Mouse (Mus musculus): ENCODE data around the gene Tma16.

Gene Tma16

DNA sequence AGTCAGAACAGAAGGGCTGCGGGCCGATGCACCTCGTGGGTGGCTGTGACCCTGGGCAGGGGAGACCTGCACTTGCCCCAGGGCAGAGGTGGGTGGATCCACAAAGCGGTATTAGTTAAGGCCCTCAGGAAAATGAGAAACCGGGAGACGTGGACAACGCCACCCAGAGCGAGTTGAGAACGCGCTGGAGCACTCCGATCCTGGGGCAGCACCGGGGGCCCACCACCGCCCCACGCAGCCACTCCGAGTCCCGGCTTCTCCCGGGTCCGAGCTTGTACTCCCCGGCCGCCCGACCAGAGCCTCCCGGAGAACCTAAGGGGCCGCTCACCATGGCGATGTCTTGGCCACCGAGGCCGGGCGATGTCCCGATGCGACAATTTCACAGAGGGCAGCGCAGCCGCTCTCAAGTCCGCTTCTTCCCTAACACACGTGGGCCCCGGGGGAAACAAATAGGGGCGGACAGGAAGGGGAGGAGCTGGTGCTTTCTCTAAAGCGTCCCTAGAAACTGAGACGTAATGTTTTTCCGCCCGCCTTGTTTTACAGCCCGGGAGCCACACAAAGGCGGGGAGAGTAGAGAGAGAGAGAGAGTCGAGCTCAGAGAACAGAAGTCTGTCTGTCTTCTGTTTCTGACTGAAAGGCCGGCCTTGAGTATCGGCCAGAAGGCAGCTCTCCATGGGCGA, at the start of gene Tma16:
Tma16 (minus strand) TSS at position 447 of the 680 bp plus-strand sequence.
- peak; percentile 89 to 91 for DNase-seq

DNA sequence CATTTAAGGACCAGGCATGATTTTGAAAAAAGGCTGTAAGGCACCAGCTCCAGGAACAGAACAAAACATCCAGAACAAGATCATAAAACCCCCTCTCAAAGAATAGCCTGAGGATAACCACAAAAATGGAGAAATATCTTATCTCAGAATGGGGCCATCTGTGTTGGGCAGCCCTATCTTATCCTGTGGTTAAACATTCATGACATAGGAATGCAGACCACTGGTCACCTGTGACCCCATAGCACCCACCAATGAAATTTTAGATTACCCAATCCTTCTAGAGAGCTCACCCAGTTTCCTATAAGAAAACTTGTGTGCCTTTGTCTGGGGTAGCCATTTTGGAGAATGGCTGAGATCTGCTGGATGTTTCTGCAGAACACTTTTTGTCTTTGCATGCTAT, 34.2 kb upstream of the Tma16 start:
- no peak for DNase-seq

DNA sequence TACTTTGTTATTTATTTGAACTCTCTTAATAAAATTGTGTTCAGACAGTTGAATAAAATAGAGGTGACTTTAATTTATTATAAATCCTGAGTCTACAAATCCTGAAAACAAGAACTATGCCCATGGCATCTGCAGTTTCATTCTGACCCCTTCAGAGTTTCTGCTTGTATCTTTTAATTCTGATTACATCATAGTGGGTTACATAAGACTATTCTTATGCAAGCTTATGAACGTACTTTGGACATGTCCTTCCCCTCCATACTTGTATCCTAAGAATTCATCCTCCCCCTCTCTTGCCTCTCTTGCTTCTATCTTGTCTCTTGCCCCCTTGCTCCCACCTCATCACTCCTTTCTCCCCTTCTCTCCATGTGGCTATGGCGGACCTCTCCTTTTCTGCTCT, 32.8 kb upstream of the Tma16 start:
- DNase-seq, result no peak

DNA sequence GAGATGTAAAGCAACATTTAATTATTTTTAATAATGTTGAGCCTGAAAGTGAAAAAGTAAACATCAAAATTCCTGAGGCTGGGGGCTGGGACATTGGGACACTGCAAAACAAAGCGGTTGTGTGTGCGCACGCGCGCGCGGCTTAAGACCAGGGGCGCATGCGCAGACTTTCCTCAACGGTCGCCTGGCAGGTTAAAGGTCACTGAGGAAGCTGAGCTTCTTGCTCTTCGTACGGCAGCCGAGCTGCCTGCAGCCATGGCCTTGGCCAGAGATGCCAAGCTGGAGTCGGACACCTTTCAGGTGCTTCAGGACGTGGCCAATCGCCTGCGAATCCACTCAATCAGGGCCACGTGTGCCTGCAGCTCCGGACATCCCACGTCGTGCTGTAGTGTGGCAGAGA, 25.2 kb upstream of the Tma16 start, which contains the start of gene Tktl2:
Tktl2 (plus strand) TSS at position 220 of the 400 bp plus-strand sequence.
- DNase-seq, result no peak

DNA sequence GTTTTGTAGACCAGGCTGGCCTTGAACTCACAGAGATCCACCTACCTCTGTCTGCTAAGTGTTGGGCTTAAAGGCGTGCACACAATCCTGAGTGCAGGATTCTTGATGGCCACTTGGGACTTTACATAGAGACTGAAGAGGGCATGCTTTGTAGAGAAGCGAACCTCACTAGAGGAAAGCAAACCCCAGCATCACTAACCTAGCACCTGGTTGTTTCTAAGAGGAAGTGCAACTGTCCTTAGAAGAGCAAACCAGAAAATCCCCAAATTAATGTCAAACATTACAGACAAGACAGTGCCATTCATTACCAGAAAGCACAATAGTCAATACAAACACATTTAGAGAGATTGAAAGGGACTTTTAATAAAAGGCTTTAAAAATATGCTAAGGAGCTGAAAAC, 17.1 kb upstream of the Tma16 start:
- DNase-seq, result no peak

DNA sequence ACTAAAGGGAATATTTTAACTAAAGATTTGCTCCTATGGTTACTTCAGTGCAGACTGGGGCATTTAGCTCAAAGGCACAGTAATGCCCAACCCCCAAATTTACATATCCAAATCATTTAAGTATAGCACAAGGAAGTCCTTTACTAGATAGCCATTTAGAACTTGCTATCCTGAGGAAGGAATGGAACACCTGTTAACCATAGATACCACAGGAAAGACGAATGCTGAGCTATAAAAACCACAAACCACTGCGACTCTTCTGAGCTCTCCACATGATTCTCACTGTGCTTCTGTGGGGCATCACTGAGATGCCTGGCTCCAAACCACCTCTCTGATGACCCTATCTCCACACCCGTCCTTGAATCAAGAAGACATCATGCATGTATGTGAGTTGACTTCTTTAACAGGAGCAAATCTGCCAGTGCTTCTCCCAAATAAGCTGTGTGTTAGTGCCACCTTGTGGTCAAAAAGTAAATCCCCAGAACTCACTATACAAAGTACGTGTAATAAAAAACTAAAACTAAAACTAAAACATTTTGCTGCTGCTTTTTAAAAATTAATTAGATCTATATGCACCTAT, 10.8 kb upstream of the Tma16 start:
- peak; percentile 63 to 65 for DNase-seq

DNA sequence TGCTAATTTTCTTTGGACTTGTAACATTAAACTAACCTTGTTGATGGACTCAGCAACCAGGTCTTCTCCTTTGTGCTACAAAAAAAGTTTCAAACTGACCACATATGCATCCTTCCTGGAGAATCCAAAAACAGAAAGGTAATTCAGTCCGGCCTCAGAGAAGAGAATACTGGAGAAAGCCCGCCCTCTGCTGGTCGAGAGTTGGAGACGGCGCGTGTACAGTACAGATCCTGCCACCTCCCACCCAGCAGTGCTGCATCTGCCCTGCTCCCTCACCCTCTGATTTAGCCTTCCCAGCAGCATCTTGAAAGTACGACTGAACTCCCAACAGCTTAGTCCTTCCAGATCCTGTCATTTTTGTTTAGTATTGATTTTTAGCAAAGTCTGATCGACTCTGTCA, 9.4 kb upstream of the Tma16 start:
- peak; percentile 80 for DNase-seq

DNA sequence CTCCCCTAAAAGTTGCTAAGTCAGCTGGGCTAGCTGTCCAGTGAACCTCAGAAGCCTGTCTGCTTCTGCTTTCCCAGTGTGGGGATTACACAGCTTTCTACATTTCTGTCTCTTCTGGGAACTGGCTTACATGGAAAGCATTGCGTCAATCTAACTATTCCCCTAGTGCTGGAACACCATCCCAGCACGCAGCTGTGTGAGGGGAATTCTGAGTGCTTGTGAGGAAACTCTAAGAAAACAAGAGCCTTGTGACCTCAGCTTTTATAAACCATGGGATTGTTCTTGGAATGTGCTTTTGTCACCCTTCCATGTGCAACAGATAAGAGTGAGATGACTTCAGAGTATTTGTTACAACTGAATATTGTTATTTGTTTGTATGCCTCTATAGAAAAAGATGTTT, 8.2 kb upstream of the Tma16 start:
- DNase-seq, result no peak

DNA sequence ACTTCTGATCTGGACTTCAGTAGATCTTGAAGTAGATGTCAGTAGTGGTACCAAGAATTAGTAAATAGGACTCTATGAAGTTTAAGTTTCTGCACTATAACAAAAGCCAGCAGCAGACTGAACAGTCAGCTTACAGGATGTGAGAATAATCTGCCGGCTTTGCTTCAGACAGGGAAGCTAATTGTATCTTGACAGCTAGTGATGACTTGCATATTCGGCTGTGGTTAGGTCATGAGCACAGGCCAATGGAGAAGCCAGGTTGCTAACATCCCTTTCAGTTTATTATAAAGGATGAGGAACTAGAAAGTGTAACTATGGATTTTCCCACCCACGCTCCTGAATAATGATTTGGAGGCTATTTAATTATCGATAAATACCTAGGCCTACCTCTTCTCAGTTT, 4.3 kb upstream of the Tma16 start:
- DNase-seq, result no peak

DNA sequence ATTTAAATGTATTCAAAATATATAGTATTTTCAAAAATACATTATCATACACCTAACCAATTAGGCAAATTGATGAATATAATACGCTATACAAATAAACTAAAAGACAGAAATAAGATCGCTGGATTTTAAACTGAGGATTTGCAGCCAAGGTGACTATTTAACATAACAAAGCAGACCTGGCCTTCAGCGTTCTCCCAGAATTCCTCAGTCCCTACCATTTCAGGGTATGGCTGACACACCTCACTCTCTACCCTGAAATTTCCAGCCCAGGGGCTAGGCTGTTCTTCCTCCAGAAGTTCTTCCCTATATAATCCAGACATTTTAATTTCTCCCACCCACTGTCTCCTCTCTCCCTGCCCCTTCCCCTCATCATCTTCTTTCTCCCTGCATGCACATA, 2.2 kb upstream of the Tma16 start:
- DNase-seq, result no peak

DNA sequence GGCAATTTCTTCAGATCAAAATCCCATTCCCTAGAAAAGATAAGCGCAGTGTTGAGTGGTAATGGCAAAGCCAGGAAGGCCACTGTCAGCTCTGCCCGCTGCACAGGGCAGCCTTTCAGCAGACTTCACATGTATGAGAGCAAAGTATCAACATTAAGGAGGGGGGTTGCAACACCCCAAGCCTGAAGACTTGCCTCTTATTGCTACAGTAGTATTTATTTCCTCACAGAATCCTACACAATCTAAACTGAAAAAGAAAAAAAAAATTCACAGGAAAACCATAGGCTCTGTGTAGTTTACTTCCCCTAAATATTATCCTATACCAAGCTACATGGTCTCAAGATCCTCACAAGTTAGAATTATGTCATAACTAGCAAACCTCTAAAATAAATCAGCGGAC, 9.4 kb downstream of the Tma16 start:
- DNase-seq, result no peak

DNA sequence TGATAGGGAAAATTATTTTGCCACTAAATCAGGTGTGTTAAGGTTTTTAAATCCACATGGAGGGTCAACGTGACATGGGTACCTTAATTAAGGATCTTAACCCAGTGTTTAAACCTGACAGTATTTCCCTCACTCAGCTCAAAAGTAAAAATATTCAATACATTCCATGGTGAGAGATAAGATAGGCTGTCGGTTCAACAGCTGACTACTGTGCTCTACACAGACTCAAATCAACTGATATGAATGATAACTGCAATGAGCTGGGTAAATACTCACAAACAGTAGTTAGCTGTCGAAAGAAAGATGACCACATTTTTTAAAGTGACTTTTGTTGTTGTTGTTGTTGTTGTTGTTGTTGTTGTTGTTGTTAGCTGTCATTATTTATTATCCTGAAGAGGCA, 16.5 kb downstream of the Tma16 start:
- no peak for DNase-seq

DNA sequence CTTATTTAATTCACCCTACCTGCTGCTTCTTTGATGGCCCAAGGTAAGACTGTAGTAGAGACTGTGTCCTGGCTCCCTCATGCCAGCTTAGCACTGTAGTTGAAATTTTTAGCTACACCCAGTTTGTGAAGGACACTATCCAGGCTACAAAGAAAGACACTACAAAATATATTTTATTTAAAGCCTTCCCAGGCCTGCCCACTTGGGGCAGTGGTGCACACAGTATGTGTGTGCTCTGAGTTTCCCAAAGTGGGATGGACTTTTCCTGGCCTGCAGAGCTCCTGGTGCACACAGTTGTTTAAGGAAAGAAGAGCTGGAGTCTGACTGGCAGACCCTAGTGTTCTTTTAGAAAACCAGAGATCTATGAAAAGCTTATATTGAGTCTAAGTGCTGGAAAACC, 29.3 kb downstream of the Tma16 start:
- peak in 1 of 2 experiments; percentile 17 for DNase-seq

DNA sequence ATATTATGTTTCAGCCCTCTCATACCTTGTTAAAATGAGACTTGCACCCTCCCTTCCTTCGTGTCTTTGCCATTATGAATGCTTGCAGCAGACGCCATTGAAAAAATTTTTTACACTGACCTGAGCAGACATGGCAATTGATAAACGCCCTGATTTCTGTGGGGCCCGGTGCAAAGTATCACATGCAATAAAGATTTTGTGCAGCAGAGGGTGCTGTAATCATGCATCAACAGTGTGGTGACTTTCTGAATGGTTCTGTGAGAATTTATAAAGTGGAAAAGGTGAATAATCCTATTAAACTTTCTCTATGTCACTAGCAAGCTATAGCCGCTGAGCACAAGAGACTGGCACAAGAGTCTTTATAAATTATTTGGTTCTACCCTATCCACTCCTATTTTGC, 35.6 kb downstream of the Tma16 start:
- DNase-seq, result peak; percentile 62 to 63

DNA sequence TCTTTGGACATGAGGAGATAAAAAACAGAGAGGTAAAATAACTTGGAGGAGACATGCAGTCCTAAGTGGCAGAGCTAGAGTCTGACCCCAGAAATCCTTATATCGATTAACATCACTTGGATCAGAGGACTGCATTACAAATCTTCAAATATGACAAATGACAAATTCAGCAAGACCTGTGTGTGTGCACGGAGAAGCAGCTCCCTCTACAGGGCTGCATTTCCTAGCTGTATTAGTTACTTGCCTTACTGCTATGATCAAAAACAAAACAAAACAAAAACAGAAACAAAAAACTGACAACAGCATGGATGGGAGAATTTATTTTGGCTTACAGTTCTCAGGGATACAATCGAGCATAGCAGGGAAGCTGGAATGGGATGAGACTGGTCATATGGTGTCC, 41.0 kb downstream of the Tma16 start:
- DNase-seq, result no peak

DNA sequence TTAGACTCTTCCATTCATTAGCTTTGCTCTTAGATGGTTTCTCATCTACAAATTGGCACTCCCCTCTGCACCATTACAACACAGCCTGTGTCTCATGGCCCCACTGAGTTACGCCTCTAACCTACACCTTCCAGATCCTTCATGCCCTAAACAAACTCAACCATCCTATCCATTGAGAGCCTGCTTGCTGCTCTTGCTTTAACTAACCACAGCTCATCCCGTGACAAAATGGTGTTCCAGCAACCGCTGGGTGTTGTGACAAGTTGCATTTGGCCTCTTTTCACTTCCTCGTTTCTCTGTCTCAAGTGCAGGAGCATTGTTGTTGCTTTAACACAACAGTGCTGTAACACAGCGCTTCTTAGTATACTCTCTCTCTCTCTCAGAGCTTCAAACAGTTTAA, 42.2 kb downstream of the Tma16 start:
- peak; percentile 21 to 26 for DNase-seq

DNA sequence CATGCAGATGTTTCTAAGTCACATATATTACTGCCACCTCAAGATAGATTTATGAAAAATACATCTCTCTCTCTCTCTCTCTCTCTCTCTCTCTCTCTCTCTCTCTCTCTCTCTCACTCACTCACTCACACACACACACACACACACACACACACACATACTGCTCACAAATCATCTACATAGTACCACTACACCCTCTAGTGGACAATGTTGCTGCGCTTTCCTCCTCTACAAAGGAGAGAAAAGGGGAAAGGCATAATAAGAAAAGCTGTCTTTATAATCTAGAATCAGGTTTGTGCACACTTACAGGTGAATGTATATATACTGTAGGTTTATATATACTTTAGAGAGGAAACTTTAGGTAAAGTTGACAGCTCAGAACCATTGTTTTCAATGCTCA, 43.6 kb downstream of the Tma16 start:
- peak; percentile 25 to 42 for DNase-seq

DNA sequence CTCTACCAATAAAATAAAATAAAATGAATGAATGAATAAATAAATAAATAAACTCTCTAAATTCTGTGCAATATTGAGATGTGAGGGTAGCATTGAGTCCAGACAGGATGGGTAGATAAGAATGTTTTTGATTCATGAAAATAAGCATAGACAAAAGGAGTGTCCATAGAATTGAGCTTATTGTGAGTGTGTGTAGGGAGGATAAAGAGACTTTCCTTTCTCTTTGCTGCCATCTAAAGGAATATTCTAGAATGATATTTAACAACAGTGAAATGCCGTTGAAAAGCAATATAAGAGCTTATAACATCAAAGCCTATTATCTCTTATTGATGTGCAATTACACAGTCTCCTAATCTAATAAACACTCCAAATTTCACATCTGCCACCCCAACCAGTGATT, 45.2 kb downstream of the Tma16 start:
- no peak for DNase-seq

DNA sequence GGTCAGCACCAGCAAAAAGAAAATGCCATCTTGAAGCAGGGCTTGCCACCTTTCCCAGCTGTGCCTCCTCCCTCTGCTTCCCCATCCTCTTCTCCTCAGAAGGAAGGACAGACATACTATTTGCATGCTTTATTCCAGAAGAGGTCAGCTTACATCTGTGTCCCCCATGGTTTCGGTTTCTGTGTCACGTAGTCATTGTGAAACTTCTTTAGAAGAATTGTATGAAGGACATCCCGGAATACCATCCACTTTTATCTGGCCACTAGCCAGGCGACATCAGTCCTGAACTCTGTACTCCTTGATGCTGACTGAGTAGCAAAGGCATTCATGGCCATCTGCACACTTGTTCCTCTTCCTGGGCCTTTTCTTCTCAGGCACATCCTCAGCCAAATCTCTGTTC, 47.9 kb downstream of the Tma16 start:
- no peak for DNase-seq

DNA sequence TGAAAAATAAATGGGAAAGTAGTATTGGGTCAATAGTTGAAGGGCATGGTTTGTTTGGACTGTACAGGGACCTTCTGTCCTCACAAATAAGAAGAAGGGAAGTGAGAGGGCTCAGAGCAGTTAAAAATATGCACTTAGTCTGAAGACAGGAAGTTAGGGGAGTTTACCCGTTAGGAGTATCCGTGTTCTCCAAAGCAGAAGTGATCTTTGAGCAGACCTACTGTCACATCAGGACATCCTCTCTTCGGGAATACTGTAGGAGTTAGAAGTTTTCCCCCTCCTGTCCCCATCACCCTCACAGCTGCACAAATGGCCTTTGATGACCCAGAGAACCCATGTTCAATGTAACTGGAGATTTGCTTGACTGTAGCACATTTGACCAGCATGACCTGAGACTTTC, 48.4 kb downstream of the Tma16 start:
- DNase-seq, result peak in 1 of 2 experiments; percentile 18

DNA sequence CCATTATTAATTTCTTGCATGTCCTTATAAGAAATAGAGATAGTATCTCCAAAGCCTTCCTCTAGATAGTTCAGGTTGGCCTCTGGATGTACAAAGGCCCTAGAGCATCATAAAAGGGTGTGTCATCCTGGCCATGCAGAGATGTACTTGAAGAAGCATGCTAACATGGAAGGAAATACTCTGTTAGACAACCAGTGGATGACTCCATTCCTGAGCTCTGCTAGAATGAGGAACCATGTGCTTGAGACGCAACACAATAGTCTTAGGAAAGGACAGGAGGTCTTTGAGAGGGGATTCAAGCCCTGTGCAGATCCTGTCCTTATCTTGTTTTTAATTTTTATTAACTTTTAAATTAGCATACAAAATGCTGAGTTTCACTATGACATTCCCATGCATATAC, 49.5 kb downstream of the Tma16 start:
- no peak for DNase-seq

DNA sequence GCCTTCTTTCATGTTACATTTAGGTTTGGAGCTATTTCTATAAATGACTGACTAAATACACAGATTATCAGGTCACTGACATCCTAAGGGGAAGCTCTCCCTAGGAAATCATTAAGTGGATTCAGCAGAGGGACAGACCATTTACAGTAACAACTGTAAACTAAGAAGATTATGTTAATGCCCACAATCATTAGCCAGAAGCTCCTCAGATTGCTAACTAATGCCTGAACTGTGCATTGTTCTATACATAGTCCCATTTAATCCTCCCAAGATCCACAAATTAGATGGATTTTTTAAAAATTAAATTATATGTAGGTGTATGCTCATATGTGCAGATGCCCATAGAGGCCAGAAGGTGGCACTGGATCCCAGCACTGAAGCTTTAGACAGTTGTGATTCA, 52.8 kb downstream of the Tma16 start:
- DNase-seq, result no peak

DNA sequence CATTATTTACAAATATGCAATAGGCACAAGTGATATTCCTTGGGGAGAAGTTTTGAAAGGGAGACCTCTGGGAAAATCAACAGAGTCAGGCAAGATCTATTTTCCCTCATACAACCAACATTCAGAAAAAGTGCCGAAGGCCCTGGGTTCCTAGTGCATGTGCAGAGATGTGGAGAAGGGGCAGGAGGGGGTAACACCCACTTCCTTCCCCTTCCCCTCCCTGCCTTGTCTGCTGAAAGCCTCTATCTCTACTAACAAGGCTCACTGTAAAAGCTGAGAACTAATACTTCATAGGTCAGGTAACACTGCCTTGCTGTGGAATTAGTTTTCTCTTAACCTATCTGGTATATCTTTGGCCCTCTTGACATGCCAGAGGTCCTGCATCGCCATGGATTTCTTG, 55.7 kb downstream of the Tma16 start:
- DNase-seq, result no peak

Measured in B cell, adult 2 months (primary cell).